23 mouse cellular contexts compared by ENCODE assay signal in the genomic region with DNA sequence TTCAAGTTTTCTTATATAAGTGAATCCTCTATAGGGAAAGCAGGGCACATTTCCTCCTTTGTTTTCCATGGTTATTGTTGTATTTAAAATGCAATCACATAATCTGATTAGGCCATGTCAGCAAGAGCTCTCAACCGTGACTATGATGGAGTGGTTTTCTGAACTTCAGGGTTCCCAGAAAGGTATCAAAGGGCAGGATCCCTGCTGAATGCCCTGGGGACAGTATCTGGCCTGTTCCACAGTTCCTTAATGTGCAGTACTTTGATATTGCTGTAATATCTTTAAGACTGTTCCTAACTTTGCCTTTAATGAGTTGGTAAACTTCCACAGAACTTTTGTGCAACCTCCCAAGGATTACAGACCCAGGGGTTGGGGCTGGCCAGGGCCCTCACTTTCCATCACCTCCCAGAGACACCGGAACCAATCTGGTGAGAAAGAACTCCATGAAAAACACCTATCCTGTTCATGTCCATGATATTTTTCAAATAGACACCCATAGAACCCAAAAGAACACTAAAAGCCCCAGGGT. TPM values are rescaled to one million over a fixed set of nuclear protein-coding genes. Genes with fewer than 3 reads are reported as not detected.
DNase-seq lines count a peak whose midpoint lies in the region; ATAC-seq and TF ChIP-seq lines count a peak whose summit lies in the region.
"Had no signal": no experiment of that assay in that cellular context is flagged by ENCODE, and none has a peak within 500 bp of the region (broad histone marks: within the 10 kb centered on the region; RNA-seq: fewer than 3 reads in every experiment).

No protein-coding gene starts in this region.

- H3K4me3 ChIP-seq in heart, embryonic 11.5 days (ENCODE audit: low read depth, low read length) = no peak overlapping the region
- H3K4me3 ChIP-seq in kidney, postnatal 0 days (replicated peaks; ENCODE audit: low read depth, low read length) = no peak overlapping the region
- H3K4me3 ChIP-seq: embryonic facial prominence, embryonic 12.5 days; forebrain, embryonic 10.5 days; hindbrain, embryonic 15.5 days; limb, embryonic 10.5 days; liver, embryonic 13.5 days; neural tube, embryonic 12.5 days had no signal

- H3K36me3 ChIP-seq in heart, embryonic 11.5 days (ENCODE audit: control insufficient read depth, insufficient read depth, low read length) = no peaks in the 10 kb centered on the region
- H3K36me3 ChIP-seq in kidney, postnatal 0 days (ENCODE audit: insufficient read depth, low read length) = no peaks in the 10 kb centered on the region
- H3K36me3 ChIP-seq: embryonic facial prominence, embryonic 12.5 days; forebrain, embryonic 10.5 days; hindbrain, embryonic 15.5 days; limb, embryonic 10.5 days; liver, embryonic 13.5 days; neural tube, embryonic 12.5 days had no signal

- no peaks in the 10 kb centered on the region for H3K9me3 ChIP-seq in heart, embryonic 11.5 days (replicated peaks; ENCODE audit: control insufficient read depth, low read length)
- no peaks in the 10 kb centered on the region for H3K9me3 ChIP-seq in kidney, postnatal 0 days (replicated peaks; ENCODE audit: low read length)
- H3K9me3 ChIP-seq: embryonic facial prominence, embryonic 12.5 days; forebrain, embryonic 10.5 days; hindbrain, embryonic 15.5 days; limb, embryonic 10.5 days; liver, embryonic 13.5 days; neural tube, embryonic 12.5 days had no signal

- no peak for DNase-seq in heart, adult 11 months
- DNase-seq in 3T3-L1 (ENCODE audit: low read depth, low spot score) = peak; percentile 2
- peak; percentile 33 for DNase-seq in fat pad, adult 2 months (ENCODE audit: extremely low read depth, low read depth, low spot score)
- DNase-seq in kidney, postnatal 0 days (ENCODE audit: low spot score) = peak; percentile 1
- DNase-seq in MN1 (ENCODE audit: low spot score) = no peak
- no peak for DNase-seq in layer of hippocampus, postnatal 10 days (ENCODE audit: low spot score in 2 of 2)
- DNase-seq in spleen, postnatal 4 days (ENCODE audit: low spot score in 2 of 2) = no peak
- DNase-seq: cerebellum, adult 11 months; cerebellum, postnatal 36 days; liver, embryonic 13.5 days; thymus, adult 18-20 months had no signal

- no peaks in the 10 kb centered on the region for H3K27me3 ChIP-seq in heart, embryonic 11.5 days (ENCODE audit: control insufficient read depth, insufficient read depth, low read length)
- no peaks in the 10 kb centered on the region for H3K27me3 ChIP-seq in kidney, postnatal 0 days (ENCODE audit: insufficient read depth, low read length)
- H3K27me3 ChIP-seq: embryonic facial prominence, embryonic 12.5 days; hindbrain, embryonic 15.5 days; liver, embryonic 13.5 days; neural tube, embryonic 12.5 days had no signal

- no peak overlapping the region for H3K9ac ChIP-seq in heart, embryonic 11.5 days (ENCODE audit: low read depth, low read length)
- no peak overlapping the region for H3K9ac ChIP-seq in kidney, postnatal 0 days (ENCODE audit: low read depth, low read length)
- H3K9ac ChIP-seq: embryonic facial prominence, embryonic 12.5 days; hindbrain, embryonic 15.5 days; liver, embryonic 13.5 days; neural tube, embryonic 12.5 days had no signal

- no peak for TF ChIP-seq CTCF in kidney, postnatal 0 days (IDR thresholded peaks at IDR 0.05; ENCODE audit: low read depth)

- H3K27ac ChIP-seq in heart, embryonic 11.5 days (ENCODE audit: low read depth, low read length) = peak overlapping the region; percentile 22; the same call in 1 of the 2 replicates
- no peak overlapping the region for H3K27ac ChIP-seq in kidney, postnatal 0 days
- H3K27ac ChIP-seq: embryonic facial prominence, embryonic 12.5 days; forebrain, embryonic 10.5 days; hindbrain, embryonic 15.5 days; limb, embryonic 10.5 days; liver, embryonic 13.5 days; macrophage; neural tube, embryonic 12.5 days had no signal

- no peak overlapping the region for H3K4me2 ChIP-seq in heart, embryonic 11.5 days
- no peak overlapping the region for H3K4me2 ChIP-seq in kidney, postnatal 0 days (ENCODE audit: low read length)
- H3K4me2 ChIP-seq: embryonic facial prominence, embryonic 12.5 days; hindbrain, embryonic 15.5 days; liver, embryonic 13.5 days; neural tube, embryonic 12.5 days had no signal

- WGBS in heart, embryonic 11.5 days (ENCODE audit: insufficient replicate concordance) = 52% methylated on average over 2 of the region's 2 CpGs
- 68% methylated on average over 2 of the region's 2 CpGs for WGBS in kidney, postnatal 0 days

- H3K4me1 ChIP-seq in heart, embryonic 11.5 days (ENCODE audit: control insufficient read depth, insufficient read depth, low read length) = no peaks in the 10 kb centered on the region
- H3K4me1 ChIP-seq in kidney, postnatal 0 days (replicated peaks; ENCODE audit: insufficient read depth, low read length) = no peaks in the 10 kb centered on the region
- H3K4me1 ChIP-seq: embryonic facial prominence, embryonic 12.5 days; forebrain, embryonic 10.5 days; hindbrain, embryonic 15.5 days; limb, embryonic 10.5 days; liver, embryonic 13.5 days; neural tube, embryonic 12.5 days had no signal

- no peak for ATAC-seq in heart, embryonic 11.5 days (replicated peaks; ENCODE audit: insufficient number of reproducible peaks, low FRiP score, low TSS enrichment)
- no peak for ATAC-seq in kidney, postnatal 0 days (replicated peaks; ENCODE audit: low FRiP score, low read depth)
- ATAC-seq: intestine, postnatal 0 days; midbrain, embryonic 16.5 days had no signal

RNA-seq across cellular contexts. Expression of gene Car1, which starts 21.6 kb away (rescaled TPM):
- polyA plus RNA-seq in heart, embryonic 11.5 days (2014; fragmentation: Nextera tagmentation; extraction: Ambion mirVana) = 0.44 and 1.3 TPM in 2 replicates
- polyA plus RNA-seq in kidney, postnatal 0 days (2015; fragmentation: Nextera tagmentation; extraction: Ambion mirVana) = 0.13 TPM in 1 of 2 replicates, not detected in the other
- total RNA-seq in layer of hippocampus, postnatal 10 days (2021) = not detected
- total RNA-seq: ES-E14; layer of hippocampus, postnatal 25 days had no signal
- polyA plus RNA-seq: frontal cortex, adult 2 months; hindbrain, embryonic 15.5 days; limb, embryonic 10.5 days; macrophage; midbrain, embryonic 16.5 days; neural tube, embryonic 12.5 days had no signal

Comparison
In these comparisons a context has a peak if more than half of its experiments do, and no peak if none do; other contexts are left out.
1. DNase-seq: peak in 3T3-L1 (single experiment), fat pad, adult 2 months (single experiment) and kidney, postnatal 0 days (single experiment); none in heart, adult 11 months (single experiment), MN1 (single experiment), layer of hippocampus, postnatal 10 days (0 of 2) and spleen, postnatal 4 days (0 of 2).